Mouse (Mus musculus): ENCODE results near the gene Zfp92. TPM values are rescaled to one million over a fixed set of nuclear protein-coding genes. Genes with fewer than 3 reads are reported as not detected.

Gene Zfp92
- not detected for total RNA-seq (2023)

DNA sequence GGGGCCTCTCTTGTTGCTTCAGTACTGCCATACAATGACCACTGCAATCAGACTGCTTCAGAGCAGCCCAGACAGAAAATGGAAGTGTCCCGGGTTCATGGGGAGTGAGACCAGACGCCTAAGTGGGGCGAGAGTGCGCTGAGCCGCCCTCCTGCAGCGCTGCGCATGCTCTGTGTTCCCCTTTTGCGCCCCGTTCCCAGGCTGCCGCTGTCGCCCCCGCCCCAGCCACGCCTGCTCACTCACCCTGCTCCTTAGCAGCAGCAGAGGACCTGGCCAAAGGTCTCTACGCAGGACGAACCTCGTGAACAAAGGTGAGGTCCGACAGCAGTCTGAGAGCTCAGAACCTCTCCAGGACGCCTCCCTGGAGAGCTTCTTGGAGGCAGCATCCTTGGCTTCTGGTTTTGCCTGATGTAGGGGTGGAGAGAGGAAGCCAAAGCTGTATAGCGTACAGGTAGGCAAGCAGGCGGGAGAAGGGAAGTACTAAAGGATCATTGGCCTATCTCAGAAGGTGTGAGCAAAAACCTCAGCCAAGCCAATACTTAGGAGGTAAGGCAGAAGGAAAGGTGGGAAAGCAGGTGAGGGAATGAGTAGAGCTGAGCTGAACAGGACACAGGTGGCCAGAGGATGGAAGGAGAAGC is at the start of gene Zfp92:
Zfp92 (plus strand) TSS at position 217 of the 638 bp plus-strand sequence.

DNA sequence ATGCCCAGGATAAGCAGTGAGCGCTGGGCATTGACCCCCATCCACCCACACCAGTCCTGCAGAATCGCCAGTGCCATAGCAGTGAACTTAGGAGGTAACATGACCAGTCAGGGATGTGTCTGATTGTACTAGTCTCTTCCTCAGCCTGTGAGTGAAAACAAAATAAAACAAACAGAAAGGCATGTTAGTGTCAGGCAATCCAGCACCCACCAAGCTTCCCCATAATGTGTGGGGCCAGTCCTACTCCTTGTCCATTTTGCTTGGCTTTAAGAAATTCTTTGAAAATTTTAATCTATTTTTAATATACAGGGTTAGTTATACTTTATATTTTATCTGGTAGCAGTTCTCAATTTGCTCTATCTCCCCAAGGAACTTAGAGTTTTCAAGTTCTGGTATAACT is 12.3 kb upstream of the Zfp92 start, which contains the start of gene Gm18336:
Gm18336 (minus strand) TSS at position 101 of the 400 bp plus-strand sequence.

DNA sequence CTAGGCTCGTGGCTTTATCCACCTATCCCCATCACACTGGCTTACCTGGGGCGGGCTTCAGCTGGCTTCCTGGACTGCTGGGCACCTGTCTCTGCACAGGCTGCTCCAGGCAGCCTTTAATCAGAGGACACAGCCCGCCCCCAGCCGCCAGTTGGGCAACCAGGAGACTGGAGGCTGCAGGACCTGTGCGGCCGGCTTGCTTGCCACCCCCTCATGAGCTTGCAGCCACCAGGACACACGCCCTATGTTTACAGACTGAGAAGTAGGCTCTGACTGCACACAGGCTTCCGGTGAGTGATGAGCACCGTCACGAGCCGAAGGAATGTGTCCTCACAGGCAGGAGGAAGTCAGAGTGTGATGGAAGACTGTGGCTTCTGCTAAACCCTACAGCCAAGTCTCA is 24.4 kb downstream of the Zfp92 start, which contains the start of gene Trex2:
Trex2 (minus strand) TSS at position 93 of the 400 bp plus-strand sequence.

GRCm38 (mm10) chrX:73458877-73459392 is 48.0 kb downstream of the Zfp92 start, which contains the start of gene Haus7:
Gene Haus7 (minus strand): TSS chrX:73459044.

Other genes starting within 250 kb of the Zfp92 start
- gene Spin2d, start 234.1 kb upstream of the Zfp92 start, total RNA-seq (2023), result not detected
- 10 to 100 TPM in 1 of 2 experiments, 1 to 10 TPM in 1; 2.1 to 12.0 TPM for gene Xlr3b, start 218.9 kb upstream of the Zfp92 start, total RNA-seq (2023)
- gene Xlr4b, start 196.8 kb upstream of the Zfp92 start, total RNA-seq (2023), result 1 to 10 TPM; 5.7 to 7.0 TPM
- 1 to 10 TPM; 6.2 to 7.9 TPM for gene F8a, start 182.8 kb upstream of the Zfp92 start, total RNA-seq (2023)
- gene Xlr4c, start 168.0 kb upstream of the Zfp92 start, total RNA-seq (2023), result 1 to 10 TPM in 1 of 2 experiments, under 1 TPM in 1; 0.68 to 9.7 TPM
- gene Xlr3c, start 145.7 kb upstream of the Zfp92 start, total RNA-seq (2023), result not detected
- gene Xlr5a, start 118.1 kb upstream of the Zfp92 start, total RNA-seq (2023), result not detected
- gene Xlr5c, start 118.1 kb upstream of the Zfp92 start, total RNA-seq (2023), result not detected
- not detected for gene Gm45015, start 74.3 kb upstream of the Zfp92 start, total RNA-seq (2023)
- 10 to 100 TPM; 12.1 to 16.7 TPM for gene Zfp275, start 68.5 kb upstream of the Zfp92 start, total RNA-seq (2023)
- not detected for gene Gm18336, start 12.4 kb upstream of the Zfp92 start, total RNA-seq (2023)
- gene Trex2, start 24.2 kb downstream of the Zfp92 start, total RNA-seq (2023), result not detected
- gene Haus7, start 47.9 kb downstream of the Zfp92 start, total RNA-seq (2023), result 10 to 100 TPM in 1 of 2 experiments, 1 to 10 TPM in 1; 9.9 to 12.1 TPM
- 1 to 10 TPM in 1 of 2 experiments, under 1 TPM in 1; 0.82 to 1.1 TPM for gene Bgn, start 72.5 kb downstream of the Zfp92 start, total RNA-seq (2023)
- gene Atp2b3, start 92.0 kb downstream of the Zfp92 start, total RNA-seq (2023), result not detected
- under 1 TPM in 1 of 2 experiments, not detected in 1; 0.36 TPM for gene Dusp9, start 228.3 kb downstream of the Zfp92 start, total RNA-seq (2023)
- gene Pnck, start 249.0 kb downstream of the Zfp92 start, total RNA-seq (2023), result under 1 TPM in 1 of 2 experiments, not detected in 1; 0.36 TPM